Mouse (Mus musculus): ENCODE measurements around the gene Rnf31. TPM values are rescaled to one million over a fixed set of nuclear protein-coding genes. Genes with fewer than 3 reads are reported as not detected.

Gene Rnf31
- total RNA-seq, 2 experiments from 2014 or later: 33.3 to 45.4 TPM

- DNase-seq (ENCODE audit: extremely low spot score in 1 of 2, low spot score in 2 of 2): peak in 1 of 2 experiments; percentile 66
- intact Hi-C loops (cut with DNase I): no loop called here
These were observed 4.7 kb downstream of the Rnf31 start for GRCm38 (mm10) chr14:55596036-55596690.

- intact Hi-C loops (cut with DNase I): no loop called here
- no peak for DNase-seq (ENCODE audit: extremely low spot score in 1 of 2, low spot score in 2 of 2)
These were observed 7.2 kb downstream of the Rnf31 start for GRCm38 (mm10) chr14:55598521-55599390.

GRCm38 (mm10) chr14:55603271-55603632 lies 11.7 kb downstream of the Rnf31 start, which contains the start of gene Irf9:
Irf9 (plus strand) TSS chr14:55603571.
- no peak for DNase-seq (ENCODE audit: extremely low spot score in 1 of 2, low spot score in 2 of 2)
- intact Hi-C loops (cut with DNase I): no loop called here

GRCm38 (mm10) chr14:55603633-55604576 lies 12.4 kb downstream of the Rnf31 start:
- intact Hi-C loops (cut with DNase I): no loop called here
- DNase-seq (ENCODE audit: extremely low spot score in 1 of 2, low spot score in 2 of 2): peak; percentile 86 to 92

GRCm38 (mm10) chr14:55604823-55605222 lies 13.3 kb downstream of the Rnf31 start:
- intact Hi-C loops (cut with DNase I): no loop called here

GRCm38 (mm10) chr14:55605743-55606459 lies 14.4 kb downstream of the Rnf31 start:
- no peak for DNase-seq (ENCODE audit: extremely low spot score in 1 of 2, low spot score in 2 of 2)
- intact Hi-C loops (cut with DNase I): no loop called here

More at GRCm38 (mm10) chr14:55604823-55605222, 13.3 kb downstream of the Rnf31 start:
- no peak for DNase-seq (ENCODE audit: extremely low spot score in 1 of 2, low spot score in 2 of 2)

- intact Hi-C loops (cut with DNase I): no loop called here
- DNase-seq (ENCODE audit: extremely low spot score in 1 of 2, low spot score in 2 of 2): no peak
These were observed 16.8 kb downstream of the Rnf31 start for GRCm38 (mm10) chr14:55608339-55608738.

GRCm38 (mm10) chr14:55613346-55613745 lies 21.8 kb downstream of the Rnf31 start:
- intact Hi-C loops (cut with DNase I): no loop called here
- DNase-seq (ENCODE audit: extremely low spot score in 1 of 2, low spot score in 2 of 2): no peak

GRCm38 (mm10) chr14:55614565-55615178 lies 23.2 kb downstream of the Rnf31 start:
- no peak for DNase-seq (ENCODE audit: extremely low spot score in 1 of 2, low spot score in 2 of 2)
- intact Hi-C loops (cut with DNase I): no loop called here

- intact Hi-C loops (cut with DNase I): no loop called here
- DNase-seq (ENCODE audit: extremely low spot score in 1 of 2, low spot score in 2 of 2): no peak
These were observed 24.4 kb downstream of the Rnf31 start for GRCm38 (mm10) chr14:55615876-55616275.

- intact Hi-C loops (cut with DNase I): no loop called here
- no peak for DNase-seq (ENCODE audit: extremely low spot score in 1 of 2, low spot score in 2 of 2)
These were observed 25.3 kb downstream of the Rnf31 start for GRCm38 (mm10) chr14:55616844-55617243.

- intact Hi-C loops (cut with DNase I): no loop called here
- peak in 1 of 2 experiments; percentile 51 for DNase-seq (ENCODE audit: extremely low spot score in 1 of 2, low spot score in 2 of 2)
These were observed 26.3 kb downstream of the Rnf31 start, which contains the start of gene Rec8 for GRCm38 (mm10) chr14:55617822-55618221. Rec8 (plus strand) TSS chr14:55618037.

- DNase-seq (ENCODE audit: extremely low spot score in 1 of 2, low spot score in 2 of 2): peak in 1 of 2 experiments; percentile 23
- intact Hi-C loops (cut with DNase I): no loop called here
These were observed 27.1 kb downstream of the Rnf31 start for GRCm38 (mm10) chr14:55618486-55619195.

- intact Hi-C loops (cut with DNase I): no loop called here
- DNase-seq (ENCODE audit: extremely low spot score in 1 of 2, low spot score in 2 of 2): no peak
These were observed 36.7 kb downstream of the Rnf31 start for GRCm38 (mm10) chr14:55628077-55628827.

GRCm38 (mm10) chr14:55629312-55629711 lies 37.8 kb downstream of the Rnf31 start:
- no peak for DNase-seq (ENCODE audit: extremely low spot score in 1 of 2, low spot score in 2 of 2)
- intact Hi-C loops (cut with DNase I): no loop called here

GRCm38 (mm10) chr14:55634874-55635522 lies 43.5 kb downstream of the Rnf31 start:
- intact Hi-C loops (cut with DNase I): no loop called here

More at GRCm38 (mm10) chr14:55634874-55635522, 43.5 kb downstream of the Rnf31 start:
- DNase-seq (ENCODE audit: extremely low spot score in 1 of 2, low spot score in 2 of 2): peak; percentile 20 to 51
